Mouse (Mus musculus): ENCODE data around the gene Smg7. TPM values are rescaled to one million over a fixed set of nuclear protein-coding genes. Genes with fewer than 3 reads are reported as not detected.

The Smg7 gene
- polyA plus RNA-seq, 2 experiments = 9.2 to 10.9 TPM

DNA sequence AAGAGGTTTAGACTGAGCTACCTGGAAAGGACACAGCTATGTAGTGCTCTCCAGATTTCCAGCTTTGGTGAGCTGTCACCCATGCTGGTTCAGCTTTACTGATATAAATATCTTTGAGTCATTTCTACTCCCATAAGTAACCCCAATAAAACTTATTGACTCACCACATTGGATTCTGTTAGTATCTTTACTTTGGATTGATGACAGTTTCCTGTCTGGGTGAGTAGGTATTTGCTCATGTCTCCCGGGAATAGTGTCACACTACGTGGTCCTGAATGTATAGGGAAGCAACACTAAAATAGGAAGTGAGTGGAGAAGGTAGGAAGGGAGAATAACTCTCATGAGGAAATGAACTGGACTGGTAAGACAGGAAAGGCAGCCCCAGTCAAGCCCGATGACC lies 19.3 kb upstream of the Smg7 start:
- H3K4me1 ChIP-seq (replicated peaks; ENCODE audit: control insufficient read depth in 2 of 2, insufficient read depth in 2 of 2, low read length in 1 of 2) = no peaks in the 10 kb centered on the region
- no peak overlapping the region for H3K4me3 ChIP-seq (ENCODE audit: insufficient read depth in 1 of 2, low read depth in 2 of 2, low read length in 2 of 2)
- 45% methylated on average over 3 of the region's 3 CpGs for WGBS (ENCODE audit: insufficient replicate concordance)
- no peaks in the 10 kb centered on the region for H3K36me3 ChIP-seq (replicated peaks; ENCODE audit: control insufficient read depth, insufficient read depth, low read depth)
- ATAC-seq (ENCODE audit: insufficient read depth) = no peak
- no peak overlapping the region for H3K27ac ChIP-seq
- H3K9ac ChIP-seq (replicated peaks) = no peak overlapping the region
- no peak for TF ChIP-seq EP300 (IDR thresholded peaks at IDR 0.05; ENCODE audit: low read depth)
- TF ChIP-seq CTCF (IDR thresholded peaks at IDR 0.05; ENCODE audit: low read depth) = no peak
- no peak overlapping the region for H3K4me2 ChIP-seq (ENCODE audit: low read depth)
- no peak for DNase-seq (ENCODE audit: low read depth in 3 of 3, low spot score in 3 of 3)
- no peaks in the 10 kb centered on the region for H3K27me3 ChIP-seq (ENCODE audit: control insufficient read depth, insufficient read depth, low read length)
- H3K9me3 ChIP-seq (ENCODE audit: control insufficient read depth, low read length) = no peaks in the 10 kb centered on the region

DNA sequence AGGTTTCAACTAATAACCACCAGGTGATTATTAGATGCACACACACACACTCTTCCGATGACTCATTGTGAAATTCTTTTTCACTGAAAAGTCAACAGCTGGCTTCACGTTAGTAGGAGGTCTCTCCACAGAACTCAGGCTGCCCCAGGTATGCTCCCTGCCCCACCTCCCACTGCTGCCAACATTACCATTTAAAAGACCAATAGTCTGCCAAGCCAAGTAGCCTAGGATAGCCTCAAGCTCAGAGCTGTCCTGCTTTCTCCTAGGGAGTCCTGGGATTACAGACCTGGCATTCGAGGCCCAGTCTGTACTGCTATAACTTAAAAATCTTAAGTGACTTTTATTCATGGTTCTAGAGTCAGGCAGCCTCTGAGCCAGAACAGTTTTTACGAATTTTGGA lies 15.2 kb upstream of the Smg7 start:
- Histone ChIP-seq H3K9ac (replicated peaks) (no peak overlapping the region), H3K4me2 (ENCODE audit: low read depth) (no peak overlapping the region), H3K4me1 (replicated peaks; ENCODE audit: control insufficient read depth in 2 of 2, insufficient read depth in 2 of 2, low read length in 1 of 2) (no peaks in the 10 kb centered on the region), H3K9me3 (ENCODE audit: control insufficient read depth, low read length) (no peaks in the 10 kb centered on the region), H3K27ac (no peak overlapping the region), H3K4me3 (ENCODE audit: insufficient read depth in 1 of 2, low read depth in 2 of 2, low read length in 2 of 2) (no peak overlapping the region), H3K36me3 (replicated peaks; ENCODE audit: control insufficient read depth, insufficient read depth, low read depth) (no peaks in the 10 kb centered on the region), H3K27me3 (ENCODE audit: control insufficient read depth, insufficient read depth, low read length) (no peaks in the 10 kb centered on the region)
- 62% methylated on average over 4 of the region's 4 CpGs for WGBS (ENCODE audit: insufficient replicate concordance)
- ATAC-seq (ENCODE audit: insufficient read depth) (no peak), DNase-seq (ENCODE audit: low read depth in 3 of 3, low spot score in 3 of 3) (no peak)
- TF ChIP-seq EP300 (IDR thresholded peaks at IDR 0.05; ENCODE audit: low read depth) (no peak), CTCF (IDR thresholded peaks at IDR 0.05; ENCODE audit: low read depth) (no peak)

DNA sequence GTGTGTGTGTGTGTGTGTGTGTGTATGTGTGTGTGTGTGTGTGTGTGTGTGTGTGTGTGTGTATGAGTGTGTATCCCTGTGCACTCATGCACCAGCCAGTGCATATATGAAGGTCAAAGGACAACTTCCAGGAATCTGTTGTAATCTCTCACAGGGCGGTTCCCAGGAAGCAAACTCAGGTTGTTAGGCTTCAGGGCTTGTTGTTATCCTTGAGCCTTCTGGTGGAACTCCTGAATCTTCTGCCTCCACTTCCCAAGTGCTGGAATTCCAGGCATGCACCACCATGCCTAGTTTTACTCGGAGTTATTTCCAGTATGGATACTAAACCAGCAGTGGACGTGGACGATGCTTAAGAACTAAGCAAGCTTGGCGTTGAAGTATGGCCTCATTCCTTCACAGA lies 14.5 kb upstream of the Smg7 start:
- WGBS (ENCODE audit: insufficient replicate concordance) = 62% methylated on average over 5 of the region's 5 CpGs
- Histone ChIP-seq H3K4me2 (ENCODE audit: low read depth) (no peak overlapping the region), H3K9ac (replicated peaks) (no peak overlapping the region), H3K9me3 (ENCODE audit: control insufficient read depth, low read length) (no peaks in the 10 kb centered on the region), H3K4me1 (replicated peaks; ENCODE audit: control insufficient read depth in 2 of 2, insufficient read depth in 2 of 2, low read length in 1 of 2) (no peaks in the 10 kb centered on the region), H3K27ac (no peak overlapping the region), H3K27me3 (ENCODE audit: control insufficient read depth, insufficient read depth, low read length) (no peaks in the 10 kb centered on the region), H3K36me3 (replicated peaks; ENCODE audit: control insufficient read depth, insufficient read depth, low read depth) (no peaks in the 10 kb centered on the region), H3K4me3 (ENCODE audit: insufficient read depth in 1 of 2, low read depth in 2 of 2, low read length in 2 of 2) (no peak overlapping the region)
- ATAC-seq (ENCODE audit: insufficient read depth) (no peak), DNase-seq (ENCODE audit: low read depth in 3 of 3, low spot score in 3 of 3) (no peak)
- no peak for TF ChIP-seq CTCF (IDR thresholded peaks at IDR 0.05; ENCODE audit: low read depth)
- TF ChIP-seq EP300 (IDR thresholded peaks at IDR 0.05; ENCODE audit: low read depth) = no peak

DNA sequence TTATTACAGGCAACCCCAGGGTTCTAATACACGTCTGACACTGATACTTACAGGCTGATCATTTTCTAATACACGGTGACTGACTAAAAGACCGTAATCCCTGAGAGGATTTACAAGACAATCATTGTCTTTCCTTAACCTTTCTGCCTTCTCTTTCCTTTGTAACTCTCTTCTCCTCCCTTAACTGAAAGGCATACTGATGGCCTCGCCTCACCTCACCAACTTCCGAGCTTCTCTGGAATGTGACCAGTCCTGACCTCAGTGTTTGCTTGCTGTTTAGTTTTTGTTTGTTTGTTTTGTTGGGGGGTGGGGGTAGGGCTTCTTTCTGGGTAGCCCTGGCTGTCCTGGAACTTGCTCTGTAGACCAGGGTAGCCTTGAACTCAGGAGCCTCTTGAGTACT lies 13.3 kb upstream of the Smg7 start:
- TF ChIP-seq CTCF (IDR thresholded peaks at IDR 0.05; ENCODE audit: low read depth) (no peak), EP300 (IDR thresholded peaks at IDR 0.05; ENCODE audit: low read depth) (no peak)
- H3K9ac ChIP-seq (replicated peaks) = no peak overlapping the region
- ATAC-seq (ENCODE audit: insufficient read depth) (no peak), DNase-seq (ENCODE audit: low read depth in 3 of 3, low spot score in 3 of 3) (no peak)
- no peaks in the 10 kb centered on the region for H3K36me3 ChIP-seq (replicated peaks; ENCODE audit: control insufficient read depth, insufficient read depth, low read depth)
- no peaks in the 10 kb centered on the region for H3K27me3 ChIP-seq (ENCODE audit: control insufficient read depth, insufficient read depth, low read length)
- no peak overlapping the region for H3K4me3 ChIP-seq (ENCODE audit: insufficient read depth in 1 of 2, low read depth in 2 of 2, low read length in 2 of 2)
- H3K4me2 ChIP-seq (ENCODE audit: low read depth) = no peak overlapping the region
- H3K27ac ChIP-seq = no peak overlapping the region
- no peaks in the 10 kb centered on the region for H3K4me1 ChIP-seq (replicated peaks; ENCODE audit: control insufficient read depth in 2 of 2, insufficient read depth in 2 of 2, low read length in 1 of 2)
- no peaks in the 10 kb centered on the region for H3K9me3 ChIP-seq (ENCODE audit: control insufficient read depth, low read length)
- WGBS (ENCODE audit: insufficient replicate concordance) = 48% methylated on average over 5 of the region's 5 CpGs

DNA sequence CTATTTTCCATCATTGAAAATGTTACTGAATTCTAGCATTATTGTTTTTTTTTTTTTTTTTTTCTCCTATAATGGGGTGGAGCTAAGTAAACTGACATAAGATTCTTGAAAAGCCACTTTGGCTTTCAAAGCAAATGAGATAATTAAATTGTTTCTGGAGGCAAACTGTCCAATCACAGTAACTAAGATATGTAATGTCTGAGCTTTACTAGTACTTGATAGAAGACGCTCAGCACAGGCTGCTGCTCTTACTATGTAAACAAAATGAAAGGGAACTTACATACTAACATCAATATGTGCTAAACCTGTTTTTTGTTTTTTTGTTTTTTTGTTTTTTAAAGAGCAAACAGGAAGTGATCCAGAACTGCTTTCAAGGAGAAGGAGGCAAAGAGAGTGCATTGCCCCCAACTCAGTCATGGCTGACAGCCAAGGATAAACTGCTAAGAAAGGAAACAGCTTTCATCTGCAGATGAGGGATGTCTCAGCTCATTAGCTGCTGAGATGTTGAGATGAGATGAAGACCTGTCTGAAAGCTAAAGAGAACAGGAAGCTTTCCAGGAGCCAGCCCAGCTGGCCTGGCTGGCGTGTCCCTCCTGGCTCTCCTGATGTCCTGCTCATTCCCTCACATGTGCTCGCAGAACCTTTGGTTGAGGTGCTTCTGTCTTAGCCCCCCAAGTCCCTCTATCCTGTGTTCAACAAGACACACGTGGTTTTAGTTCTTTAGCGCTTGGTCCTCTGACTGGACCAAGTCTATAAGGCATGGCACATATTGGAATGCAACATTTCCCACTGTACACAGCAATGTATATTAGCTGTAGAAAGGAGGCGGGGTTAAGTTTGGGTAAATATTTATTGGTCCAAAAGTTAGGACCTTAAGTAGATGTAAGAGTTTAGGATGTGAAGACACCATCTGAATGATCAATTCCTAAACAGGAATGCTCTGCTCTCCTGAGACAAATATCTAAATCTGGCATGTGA lies 11.3 kb upstream of the Smg7 start:
- no peak for DNase-seq (ENCODE audit: low read depth in 3 of 3, low spot score in 3 of 3)
- no peak overlapping the region for H3K4me2 ChIP-seq (ENCODE audit: low read depth)
- no peak overlapping the region for H3K9ac ChIP-seq (replicated peaks)
- H3K36me3 ChIP-seq (replicated peaks; ENCODE audit: control insufficient read depth, insufficient read depth, low read depth) = no peaks in the 10 kb centered on the region
- TF ChIP-seq EP300 (IDR thresholded peaks at IDR 0.05; ENCODE audit: low read depth) (no peak), CTCF (IDR thresholded peaks at IDR 0.05; ENCODE audit: low read depth) (no peak)
- no peaks in the 10 kb centered on the region for H3K4me1 ChIP-seq (replicated peaks; ENCODE audit: control insufficient read depth in 2 of 2, insufficient read depth in 2 of 2, low read length in 1 of 2)
- no peaks in the 10 kb centered on the region for H3K27me3 ChIP-seq (ENCODE audit: control insufficient read depth, insufficient read depth, low read length)
- no peak overlapping the region for H3K27ac ChIP-seq
- no peaks in the 10 kb centered on the region for H3K9me3 ChIP-seq (ENCODE audit: control insufficient read depth, low read length)
- ATAC-seq (ENCODE audit: insufficient read depth) = no peak
- H3K4me3 ChIP-seq (ENCODE audit: insufficient read depth in 1 of 2, low read depth in 2 of 2, low read length in 2 of 2) = no peak overlapping the region
- WGBS (ENCODE audit: insufficient replicate concordance) = 52% methylated on average over 6 of the region's 6 CpGs
